Mouse (Mus musculus): ENCODE results near the gene Tcf7l2. TPM values are rescaled to one million over a fixed set of nuclear protein-coding genes. Genes with fewer than 3 reads are reported as not detected.

Gene Tcf7l2
- total RNA-seq, 2 experiments from 2014 or later, result 2.9 to 9.3 TPM

- ATAC-seq (replicated peaks; ENCODE audit: poor library complexity, severe bottlenecking), result no peak
These were observed 104.6 kb downstream of the Tcf7l2 start for GRCm38 (mm10) chr19:55846256-55846655.

- no peak for ATAC-seq (replicated peaks; ENCODE audit: poor library complexity, severe bottlenecking)
These were observed 105.4 kb downstream of the Tcf7l2 start for GRCm38 (mm10) chr19:55847043-55847442.

- 0 out of 2 replicates have a peak, but pooled peaks have one; percentile 9 for ATAC-seq (replicated peaks; ENCODE audit: poor library complexity, severe bottlenecking)
These were observed 108.9 kb downstream of the Tcf7l2 start for GRCm38 (mm10) chr19:55850402-55851078.

- 0 out of 2 replicates have a peak, but pooled peaks have one; percentile 20 for ATAC-seq (replicated peaks; ENCODE audit: poor library complexity, severe bottlenecking)
These were observed 110.1 kb downstream of the Tcf7l2 start for GRCm38 (mm10) chr19:55851498-55852324.

- no peak for ATAC-seq (replicated peaks; ENCODE audit: poor library complexity, severe bottlenecking)
These were observed 112.8 kb downstream of the Tcf7l2 start for GRCm38 (mm10) chr19:55854389-55854788.

- ATAC-seq (replicated peaks; ENCODE audit: poor library complexity, severe bottlenecking), result no peak
These were observed 114.0 kb downstream of the Tcf7l2 start for GRCm38 (mm10) chr19:55855571-55855970.

- no peak for ATAC-seq (replicated peaks; ENCODE audit: poor library complexity, severe bottlenecking)
These were observed 115.7 kb downstream of the Tcf7l2 start for GRCm38 (mm10) chr19:55857328-55857727.

- ATAC-seq (replicated peaks; ENCODE audit: poor library complexity, severe bottlenecking), result peak; percentile 42; the same call in 1 of the 2 replicates
These were observed 118.6 kb downstream of the Tcf7l2 start for GRCm38 (mm10) chr19:55860009-55860743.

GRCm38 (mm10) chr19:55861746-55862145 lies 120.1 kb downstream of the Tcf7l2 start:
- ATAC-seq (replicated peaks; ENCODE audit: poor library complexity, severe bottlenecking), result no peak

GRCm38 (mm10) chr19:55862559-55862958 lies 120.9 kb downstream of the Tcf7l2 start:
- no peak for ATAC-seq (replicated peaks; ENCODE audit: poor library complexity, severe bottlenecking)

- ATAC-seq (replicated peaks; ENCODE audit: poor library complexity, severe bottlenecking), result no peak
These were observed 123.4 kb downstream of the Tcf7l2 start for GRCm38 (mm10) chr19:55865049-55865448.

GRCm38 (mm10) chr19:55865774-55866578 lies 124.4 kb downstream of the Tcf7l2 start:
- peak; percentile 77 for ATAC-seq (replicated peaks; ENCODE audit: poor library complexity, severe bottlenecking)

- ATAC-seq (replicated peaks; ENCODE audit: poor library complexity, severe bottlenecking), result peak; percentile 25
These were observed 125.6 kb downstream of the Tcf7l2 start for GRCm38 (mm10) chr19:55867255-55867654.

- peak; percentile 29 for ATAC-seq (replicated peaks; ENCODE audit: poor library complexity, severe bottlenecking)
These were observed 126.3 kb downstream of the Tcf7l2 start for GRCm38 (mm10) chr19:55867905-55868304.

- ATAC-seq (replicated peaks; ENCODE audit: poor library complexity, severe bottlenecking), result no peak
These were observed 127.0 kb downstream of the Tcf7l2 start for GRCm38 (mm10) chr19:55868597-55868996.

- ATAC-seq (replicated peaks; ENCODE audit: poor library complexity, severe bottlenecking), result no peak
These were observed 129.2 kb downstream of the Tcf7l2 start for GRCm38 (mm10) chr19:55870825-55871224.

- no peak for ATAC-seq (replicated peaks; ENCODE audit: poor library complexity, severe bottlenecking)
These were observed 129.9 kb downstream of the Tcf7l2 start for GRCm38 (mm10) chr19:55871496-55871895.

GRCm38 (mm10) chr19:55873221-55873620 lies 131.6 kb downstream of the Tcf7l2 start:
- ATAC-seq (replicated peaks; ENCODE audit: poor library complexity, severe bottlenecking), result no peak

- ATAC-seq (replicated peaks; ENCODE audit: poor library complexity, severe bottlenecking), result no peak
These were observed 134.9 kb downstream of the Tcf7l2 start for GRCm38 (mm10) chr19:55876501-55876900.

- ATAC-seq (replicated peaks; ENCODE audit: poor library complexity, severe bottlenecking), result peak; percentile 85
These were observed 135.8 kb downstream of the Tcf7l2 start for GRCm38 (mm10) chr19:55877404-55877915.

Data from granulocyte monocyte progenitor cell, adult 5-6 weeks (primary cell).